Mouse (Mus musculus) brain, embryonic 18.5 days (tissue): ENCODE measurements around the gene Pan3.
A peak's percentile ranks its signal among the peaks of the same experiment; 100 is the strongest.

Source experiments
- DNase-seq: peaks from one replicate; pipeline ENCODE4 v3.0.0-alpha.2; 2012; ENCODE audit warnings: low read depth, low spot score

The Pan3 gene

DNA sequence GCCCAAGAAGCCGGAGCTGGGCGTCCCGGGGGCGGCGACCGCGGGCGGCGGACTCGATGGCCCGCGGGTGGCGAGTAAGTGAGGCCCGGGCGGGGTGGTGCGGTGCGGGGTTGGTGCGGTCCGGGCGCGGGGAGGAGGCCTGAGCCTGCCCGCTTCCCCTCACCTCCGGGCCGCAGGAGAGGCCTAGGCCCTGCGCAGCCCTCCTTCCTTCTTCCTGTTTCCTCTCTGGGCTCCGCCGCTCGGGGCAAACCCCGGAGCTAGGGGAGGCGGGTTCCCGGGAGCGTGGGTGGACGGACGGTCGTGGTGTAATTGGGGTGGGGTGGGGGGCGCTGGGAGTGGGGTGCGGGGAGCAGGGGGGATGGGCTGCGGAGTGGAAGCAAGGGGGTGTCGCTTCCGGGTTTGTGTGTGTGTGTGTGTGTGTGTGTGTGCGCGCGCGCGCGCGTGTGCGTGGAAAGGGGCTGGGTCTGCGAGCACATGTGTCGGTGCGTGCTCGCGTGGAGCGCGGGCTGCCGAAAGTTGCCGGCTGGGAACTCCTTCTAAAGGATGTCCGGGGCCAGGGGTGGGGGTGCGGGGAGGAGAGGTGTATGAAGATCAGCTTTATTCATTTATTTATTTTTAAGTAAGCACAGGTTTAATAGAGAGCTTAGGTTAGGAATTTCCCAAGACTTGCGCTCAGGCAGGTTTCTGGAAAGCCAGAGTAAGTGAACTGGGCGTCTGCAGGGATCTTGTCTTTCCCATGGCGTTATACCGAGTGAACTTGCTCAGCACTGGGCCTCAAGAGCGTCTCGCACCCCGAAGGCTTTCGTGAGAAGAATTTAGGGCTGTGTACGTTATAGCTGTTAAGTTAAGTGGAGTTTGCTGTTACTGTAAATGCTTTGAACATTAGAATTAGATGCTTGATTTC is 1.2 kb downstream of the Pan3 start:
- peak; percentile 32 for DNase-seq

DNA sequence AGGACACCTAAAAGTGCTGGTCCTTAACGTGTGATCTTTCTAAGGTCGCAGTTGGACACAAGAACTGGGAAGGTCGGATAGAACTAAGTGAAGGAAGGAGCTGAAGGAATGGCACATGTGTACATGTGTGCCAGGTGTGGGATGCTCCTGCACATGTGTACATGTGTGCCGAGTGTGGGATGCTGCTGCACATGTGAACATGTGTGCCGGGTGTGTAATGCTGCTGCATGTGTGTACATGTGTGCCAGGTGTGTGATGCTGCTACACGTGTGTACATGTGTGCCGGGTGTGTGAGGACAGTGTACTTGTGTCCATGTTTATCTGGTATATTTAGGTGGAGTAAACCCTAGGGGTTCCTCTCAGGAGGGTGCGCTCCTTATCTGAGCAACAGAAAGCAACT is 3.0 kb downstream of the Pan3 start:
- DNase-seq, result no peak

DNA sequence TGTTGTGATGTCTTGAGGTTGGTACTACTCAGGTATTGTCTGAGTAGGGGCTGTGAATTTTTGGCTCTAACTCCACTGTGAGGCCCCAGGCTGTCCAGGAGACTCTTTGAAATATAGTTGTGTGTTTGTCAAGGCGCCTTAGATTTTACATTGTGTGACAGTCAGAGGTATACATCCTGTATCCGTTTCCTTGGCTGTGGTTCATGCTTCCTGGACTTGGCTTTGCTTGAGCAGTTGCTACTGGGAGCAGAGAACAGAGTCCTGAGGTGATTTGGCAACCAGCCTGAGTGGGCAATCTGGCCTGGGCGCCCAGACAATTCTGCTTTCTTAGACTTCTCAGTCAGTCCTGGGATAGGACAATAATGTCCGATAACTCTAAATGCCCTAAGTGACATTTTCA is 5.3 kb downstream of the Pan3 start:
- no peak for DNase-seq

DNA sequence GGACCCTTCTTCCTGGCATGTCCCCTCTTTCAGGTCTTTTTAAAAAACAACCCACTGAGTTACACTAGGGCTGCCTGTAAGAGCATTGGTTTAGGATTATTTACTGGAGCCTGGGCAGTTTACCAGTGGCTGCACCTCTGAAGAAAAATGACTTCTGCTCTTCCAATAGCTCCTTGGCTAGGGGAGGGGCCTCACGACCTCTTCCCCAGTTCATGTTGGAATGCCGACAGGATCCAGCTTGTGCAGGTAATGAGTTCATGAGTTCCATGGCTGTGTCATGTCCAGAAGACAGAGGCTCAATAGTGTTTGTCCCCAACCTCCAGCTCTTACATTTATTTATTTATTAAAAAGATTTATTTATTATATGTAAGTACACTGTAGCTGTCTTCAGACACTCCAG is 5.8 kb downstream of the Pan3 start:
- DNase-seq, result no peak

DNA sequence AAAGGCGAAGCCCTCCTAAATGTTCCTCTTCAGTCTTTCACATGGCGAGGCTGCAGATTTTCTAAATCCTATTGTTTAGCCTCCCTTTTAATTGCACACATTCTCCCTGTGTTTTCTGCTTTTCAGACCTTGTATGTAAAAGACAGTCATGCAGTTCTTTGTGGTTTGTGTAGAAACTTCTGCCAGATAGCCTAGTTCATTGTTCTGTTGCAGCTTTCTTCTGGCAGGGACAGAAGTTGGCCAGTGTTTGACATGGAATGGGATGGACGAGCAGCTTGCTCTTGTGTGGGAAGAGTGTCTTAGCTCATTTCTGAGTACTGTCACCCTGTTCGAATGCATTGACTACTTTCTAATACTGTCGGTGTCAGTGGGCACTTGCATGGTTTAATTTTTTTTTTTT is 6.5 kb downstream of the Pan3 start:
- no peak for DNase-seq

DNA sequence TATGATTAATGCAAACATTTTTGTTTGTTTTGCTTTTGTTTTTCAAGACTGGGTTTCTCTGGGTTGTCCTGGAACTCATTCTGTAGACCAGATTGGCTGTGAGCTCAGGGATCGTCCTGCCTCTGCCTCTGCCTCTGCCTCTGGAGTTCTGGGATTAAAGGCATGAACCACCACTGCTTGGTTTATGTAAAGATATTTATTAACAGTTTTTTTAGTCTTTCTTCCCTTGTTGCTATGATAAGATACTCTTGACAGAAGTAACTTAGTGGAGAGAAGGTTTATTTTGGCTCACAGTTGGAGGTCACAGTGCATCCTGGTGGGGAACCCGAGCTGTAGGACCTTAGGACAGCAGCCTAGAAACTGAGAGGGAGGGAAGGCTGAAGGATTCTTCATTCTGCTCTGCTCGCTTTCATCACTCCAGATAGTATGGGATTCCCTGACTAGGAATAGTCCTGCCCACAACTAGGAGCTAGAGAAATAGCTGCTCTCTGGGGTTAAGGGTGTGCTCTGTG is 11.1 kb downstream of the Pan3 start:
- no peak for DNase-seq

DNA sequence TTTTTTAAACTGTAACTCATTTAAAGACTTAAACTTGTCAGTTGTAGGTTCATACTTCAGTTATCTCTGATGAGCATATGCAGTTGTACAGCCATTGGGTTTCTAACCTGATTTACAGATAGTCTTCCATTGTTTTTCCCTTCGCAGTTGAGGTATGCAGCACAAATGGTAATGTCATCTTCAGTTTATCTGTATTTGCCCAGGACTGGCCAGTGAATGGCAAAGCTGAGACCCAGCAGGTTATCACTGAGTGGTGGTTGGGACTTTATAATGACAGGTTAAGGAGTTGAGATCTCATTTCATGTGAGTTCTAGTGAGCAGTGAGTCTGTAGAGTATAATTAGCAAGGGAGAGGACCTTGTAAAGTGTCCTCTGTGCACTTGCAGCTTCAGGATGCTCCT is 12.0 kb downstream of the Pan3 start:
- DNase-seq, result no peak

DNA sequence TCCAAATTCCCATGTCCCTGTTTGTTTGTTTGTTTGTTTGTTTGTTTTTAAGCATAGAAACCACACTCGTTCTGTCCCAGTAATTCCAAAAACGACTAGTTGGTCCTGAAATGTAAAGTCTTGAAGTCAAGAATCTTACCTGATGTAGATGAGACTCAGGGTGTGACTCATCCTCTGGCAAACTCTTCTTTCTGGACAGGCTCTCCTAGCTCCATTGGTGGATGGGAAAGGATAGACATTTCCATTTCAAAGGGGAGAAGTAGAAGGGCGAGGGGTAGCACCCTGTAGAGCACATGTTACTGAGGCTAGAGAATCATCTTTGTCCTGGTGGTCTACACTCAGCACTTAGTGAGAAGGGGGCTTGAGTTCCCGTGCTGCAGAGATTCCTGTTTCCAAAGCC is 12.8 kb downstream of the Pan3 start:
- no peak for DNase-seq

DNA sequence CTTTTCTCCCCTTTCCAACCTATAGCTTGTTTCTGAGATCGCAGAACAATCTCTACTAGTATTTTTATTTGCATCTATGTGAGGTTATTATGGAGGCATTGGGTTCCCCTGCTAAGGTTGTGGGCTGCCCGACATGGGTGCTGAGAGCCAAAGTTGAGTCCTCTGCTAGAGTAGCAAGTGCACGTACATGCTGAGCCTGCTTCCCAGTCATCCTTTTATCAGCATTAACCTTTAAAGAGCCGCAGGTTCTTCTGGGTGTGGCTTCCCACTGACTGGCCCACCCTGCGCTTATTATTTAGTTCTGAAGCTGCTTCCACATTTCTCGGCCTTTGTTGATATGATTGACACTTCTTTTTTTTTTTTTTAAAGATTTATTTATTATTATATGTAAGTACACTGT is 14.3 kb downstream of the Pan3 start:
- DNase-seq, result no peak

DNA sequence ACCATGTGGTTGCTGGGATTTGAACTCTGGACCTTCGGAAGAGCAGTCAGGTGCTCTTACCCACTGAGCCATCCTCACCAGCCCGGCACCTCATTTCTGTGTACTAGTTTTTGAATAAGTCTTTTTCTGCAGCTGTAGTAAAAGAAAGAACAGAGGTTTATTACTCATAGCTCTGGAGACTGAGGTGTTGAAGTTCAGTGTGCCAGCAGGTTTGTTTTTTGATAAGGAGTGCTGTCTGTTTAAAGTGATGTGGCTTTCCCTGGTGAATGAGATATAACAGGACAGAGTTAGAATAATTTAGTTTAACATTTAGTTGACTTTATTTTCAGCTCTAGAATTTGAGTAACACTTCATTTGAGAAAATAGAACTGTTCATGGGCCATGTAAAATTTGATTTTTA is 14.8 kb downstream of the Pan3 start:
- DNase-seq, result no peak

DNA sequence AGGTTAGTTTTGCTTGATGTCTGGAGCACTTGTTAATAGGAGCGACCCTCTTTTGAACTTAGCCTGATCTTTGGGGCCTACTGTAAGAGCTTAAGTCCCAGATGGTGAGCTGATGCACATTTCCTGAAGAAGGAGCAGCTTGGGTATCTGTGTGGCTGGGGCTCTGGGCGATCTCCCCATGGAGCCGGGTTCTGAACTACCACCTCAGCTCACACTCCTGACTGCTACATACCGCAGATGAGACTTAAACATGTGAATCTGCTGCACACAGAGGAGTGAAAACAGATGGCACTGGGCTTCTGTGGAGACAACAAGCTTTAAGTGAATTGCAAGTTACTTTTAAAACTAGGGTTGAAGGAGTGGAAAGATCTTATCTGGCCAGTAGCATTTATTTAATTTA is 15.3 kb downstream of the Pan3 start:
- no peak for DNase-seq

DNA sequence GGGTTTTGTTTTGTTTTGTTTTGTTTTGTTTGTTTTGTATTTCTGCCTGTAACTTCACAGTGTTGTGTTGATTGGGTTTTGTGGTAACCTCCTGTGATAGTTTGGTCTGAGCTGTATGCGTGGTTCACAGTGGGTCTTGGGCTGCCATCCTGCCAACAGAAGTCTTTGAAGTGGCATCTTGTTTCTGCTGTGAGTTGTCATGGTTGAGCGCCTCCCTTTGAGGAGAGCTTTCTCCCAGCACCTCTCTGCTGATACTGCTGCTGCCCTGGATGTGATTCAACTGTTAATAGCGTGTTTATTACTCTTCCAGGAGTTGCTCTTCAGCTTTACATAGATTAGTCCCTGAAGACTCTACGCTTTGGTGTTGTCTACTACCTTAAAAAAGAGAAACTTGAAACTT is 18.6 kb downstream of the Pan3 start:
- no peak for DNase-seq

DNA sequence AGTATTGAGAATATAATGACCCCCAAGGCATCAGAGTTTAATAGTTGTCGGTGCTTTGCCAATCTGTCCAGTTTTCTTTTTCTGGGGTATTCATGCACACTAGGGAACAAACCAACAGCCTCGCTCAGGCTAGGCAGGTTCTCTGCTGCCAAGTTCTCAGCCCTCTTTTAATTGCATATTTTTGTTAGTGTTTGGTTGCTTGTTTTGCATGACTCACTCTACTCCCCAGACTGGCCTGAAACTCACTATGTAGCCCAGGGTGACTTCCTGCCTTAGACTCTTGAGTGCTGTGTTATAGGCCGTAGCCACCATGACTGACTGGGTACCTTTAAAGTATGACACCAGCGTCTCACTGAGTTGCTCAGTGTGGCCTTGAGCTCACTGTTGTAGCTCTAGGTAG is 19.0 kb downstream of the Pan3 start:
- no peak for DNase-seq

DNA sequence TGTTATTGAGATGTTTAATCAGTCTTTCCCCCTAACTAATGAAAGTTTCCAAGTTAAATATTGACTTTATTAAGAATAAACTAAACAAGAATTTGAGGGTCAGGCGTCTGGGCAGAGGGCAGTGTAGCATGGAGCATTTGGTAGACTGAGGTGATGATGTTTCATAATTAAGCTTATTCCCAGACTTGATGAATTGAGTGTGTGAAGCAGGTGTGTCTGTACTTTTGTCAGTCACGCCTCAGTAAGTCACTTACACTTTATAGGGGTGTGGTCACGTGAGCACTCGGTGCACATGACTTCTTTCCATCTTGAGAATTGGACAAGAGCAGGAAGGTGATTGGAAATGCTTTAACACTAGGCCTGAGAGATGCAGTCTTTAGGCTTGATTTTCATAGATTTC is 26.5 kb downstream of the Pan3 start:
- no peak for DNase-seq

DNA sequence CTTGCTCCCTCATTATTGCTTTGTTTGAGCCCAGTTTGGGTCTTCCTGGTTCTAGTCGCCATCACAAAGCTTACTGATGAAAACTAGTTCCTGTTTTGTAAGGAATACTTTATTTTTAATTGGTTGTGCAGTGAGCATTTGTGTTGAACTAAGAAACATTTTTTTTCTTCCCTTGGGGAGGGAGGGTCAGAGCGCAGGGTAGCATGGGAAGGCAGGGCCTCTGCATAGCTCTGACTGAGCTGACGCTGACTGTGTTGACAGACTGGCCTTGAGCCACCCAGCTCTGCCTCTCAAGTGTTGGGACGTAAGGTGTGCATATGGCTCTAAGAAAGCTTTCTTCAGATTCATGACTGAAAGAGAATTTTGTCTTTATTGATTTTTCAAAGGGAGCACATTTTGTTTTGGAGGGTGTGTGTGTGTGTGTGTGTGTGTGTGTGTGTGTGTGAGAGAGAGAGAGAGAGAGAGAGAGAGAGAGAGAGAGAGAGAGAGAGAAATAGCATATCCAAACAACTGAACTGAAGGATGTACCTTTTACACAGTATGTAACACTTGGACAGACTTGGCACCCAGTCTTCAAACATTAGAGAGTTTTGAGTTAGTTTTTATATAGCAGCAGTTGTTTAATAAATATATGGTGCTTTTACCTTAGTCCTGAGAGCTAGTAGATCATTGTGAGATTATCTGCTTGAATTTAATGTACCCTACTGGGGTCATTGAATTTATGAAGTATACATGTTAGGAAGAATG is 30.0 kb downstream of the Pan3 start:
- DNase-seq, result no peak

DNA sequence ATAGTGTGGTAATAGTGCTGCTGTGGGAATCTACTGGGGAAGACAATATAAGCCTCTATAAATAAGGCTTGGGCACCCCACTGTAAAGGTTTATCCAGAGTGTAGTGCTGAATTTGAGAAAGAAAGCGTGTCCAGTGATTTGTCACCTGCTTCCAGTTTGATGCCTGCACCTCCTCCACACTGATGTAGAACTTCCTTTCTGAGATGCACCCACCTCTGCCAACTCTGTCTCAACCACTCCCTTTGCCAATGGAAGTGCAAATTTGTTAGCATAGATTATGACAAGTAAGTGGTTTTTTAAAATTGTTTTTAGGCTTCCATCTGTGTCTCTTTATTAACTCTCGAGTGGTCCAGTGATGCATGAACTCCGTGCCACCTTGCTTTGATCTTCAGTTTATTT is 33.3 kb downstream of the Pan3 start:
- DNase-seq, result no peak

DNA sequence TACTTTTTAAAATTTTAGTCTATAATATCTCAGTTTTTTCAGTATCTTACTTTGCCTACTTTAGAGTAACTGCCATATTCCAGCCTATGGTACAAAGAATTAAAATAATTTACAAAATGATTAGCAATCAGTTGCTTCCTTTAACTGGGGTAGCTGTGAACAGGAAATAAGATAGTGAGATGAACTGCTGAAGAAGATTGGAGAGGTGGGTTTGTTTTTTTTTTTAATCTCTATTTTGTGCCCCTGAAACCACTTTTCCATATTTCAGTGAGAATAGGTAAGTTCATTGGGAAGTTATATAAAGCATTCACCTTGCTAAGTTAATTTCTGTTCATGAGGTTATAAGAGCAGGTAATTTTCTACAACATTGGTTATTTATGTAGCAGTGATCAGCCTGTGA is 36.4 kb downstream of the Pan3 start:
- no peak for DNase-seq

DNA sequence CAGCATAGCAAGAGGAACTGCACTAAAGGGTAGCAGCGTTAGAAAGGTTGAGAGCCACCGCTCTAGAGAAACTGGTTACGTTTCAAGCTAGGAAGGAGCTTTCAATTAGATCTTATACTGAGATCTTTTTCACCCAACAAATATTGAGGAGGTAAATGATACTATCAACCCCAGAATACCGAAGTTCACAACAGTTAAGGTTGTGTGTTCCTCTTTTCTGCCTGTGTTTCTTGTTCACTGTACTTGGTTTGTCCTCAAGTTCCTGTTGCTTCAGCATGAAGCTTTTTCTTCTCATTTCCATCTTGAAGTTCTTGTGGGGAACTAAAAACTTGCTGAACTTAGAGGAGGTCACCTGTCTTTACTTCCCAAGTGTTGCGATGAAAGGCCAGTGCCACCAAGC is 41.2 kb downstream of the Pan3 start:
- no peak for DNase-seq

DNA sequence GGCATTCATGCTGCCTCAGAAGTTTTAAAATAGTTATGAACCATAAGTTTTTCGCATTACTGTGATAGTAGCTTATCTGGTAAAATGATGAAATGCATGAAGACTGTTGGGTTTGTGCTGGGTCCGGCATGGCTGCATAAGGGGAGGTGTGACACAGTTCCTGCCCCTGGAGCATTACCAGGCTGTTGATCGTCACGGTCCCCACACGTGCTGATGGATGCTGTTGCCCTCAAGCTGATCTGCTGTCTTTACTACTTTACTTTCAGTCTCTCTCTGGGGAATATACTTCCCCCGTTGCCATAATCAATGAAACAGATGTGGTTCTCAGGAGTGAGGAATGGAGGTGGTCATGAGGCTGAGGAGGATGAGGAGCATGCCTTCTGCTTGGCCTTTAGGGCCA is 43.1 kb downstream of the Pan3 start:
- DNase-seq, result no peak

DNA sequence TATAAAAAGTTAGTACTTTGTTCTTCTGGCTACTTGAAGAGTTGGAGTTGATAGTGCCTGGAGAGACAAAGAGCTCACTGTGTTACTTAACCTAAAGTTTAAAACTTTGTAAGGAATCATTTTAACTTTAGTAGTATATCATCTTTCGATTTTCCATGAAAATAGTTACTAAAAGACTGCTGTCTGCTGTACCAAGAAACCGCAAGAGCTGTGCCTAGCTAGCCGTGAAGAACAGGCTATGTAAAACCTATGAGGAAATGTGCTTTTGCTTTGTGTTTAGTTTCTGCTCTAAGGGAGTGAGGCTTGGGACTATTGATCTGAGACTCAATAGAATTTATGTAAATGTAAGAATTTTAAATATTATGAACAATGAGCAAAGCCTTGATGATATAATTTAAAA is 43.9 kb downstream of the Pan3 start:
- no peak for DNase-seq

DNA sequence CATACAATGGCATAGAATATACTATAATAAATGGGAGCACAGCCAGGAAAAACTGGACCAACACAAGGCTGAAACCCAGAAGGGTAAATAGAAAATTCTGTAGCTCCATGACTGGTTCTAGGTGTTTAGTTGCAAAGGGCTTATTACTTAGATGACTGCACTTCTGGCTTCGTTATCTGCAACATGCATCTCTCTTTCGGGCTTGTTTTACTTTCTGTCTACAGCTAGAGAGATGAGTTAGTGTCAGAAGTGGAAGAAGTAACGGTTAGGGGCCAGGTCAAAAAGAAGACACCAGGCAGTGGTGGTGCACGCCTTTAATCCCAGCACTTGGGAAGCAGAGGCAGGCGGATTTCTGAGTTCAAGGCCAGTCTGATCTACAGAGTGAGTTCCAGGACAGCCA is 46.1 kb downstream of the Pan3 start:
- DNase-seq, result no peak

DNA sequence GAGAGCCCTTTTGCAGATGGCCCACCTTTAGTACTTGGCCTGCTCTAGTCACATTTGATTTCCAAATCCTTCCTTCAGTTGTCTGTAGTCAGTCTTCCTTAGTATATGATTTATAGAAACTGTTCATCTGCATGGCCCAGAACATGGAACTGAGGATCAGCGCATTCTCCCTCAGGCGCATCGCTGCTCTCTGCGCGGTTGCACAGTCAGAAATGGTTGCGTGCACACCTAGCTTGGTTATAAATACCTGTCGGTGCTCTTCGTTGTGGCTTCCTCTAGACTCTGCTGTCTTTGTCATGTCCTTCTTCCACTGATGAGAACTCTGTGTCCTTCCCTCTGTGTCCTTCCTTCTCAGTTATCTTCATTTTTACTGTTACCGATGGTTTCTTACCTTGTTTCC is 47.1 kb downstream of the Pan3 start:
- no peak for DNase-seq

DNA sequence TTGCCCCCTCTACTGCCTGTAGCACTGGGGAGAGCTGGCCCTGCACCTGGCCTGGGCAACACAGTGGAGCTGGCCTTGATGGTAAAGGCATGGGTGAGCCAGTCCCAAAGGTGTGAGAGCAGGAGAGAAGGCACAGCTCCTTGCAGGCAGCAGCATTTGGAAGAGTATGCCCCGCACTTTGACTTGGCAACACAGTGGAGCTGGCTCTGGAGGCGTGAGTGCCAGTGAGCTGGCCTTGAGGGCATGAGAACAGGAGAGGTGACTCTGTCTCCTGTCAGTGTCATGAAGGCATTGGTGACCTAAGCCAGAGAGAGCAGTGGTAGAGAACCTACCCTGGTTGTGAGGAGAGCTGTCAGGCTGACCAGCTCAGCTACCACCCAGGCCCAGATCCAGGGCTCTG is 49.4 kb downstream of the Pan3 start:
- no peak for DNase-seq
